Mouse (Mus musculus) neutrophil, adult 5-6 weeks (primary cell): ENCODE results near the gene Eya4. TPM values are rescaled to one million over a fixed set of nuclear protein-coding genes. Genes with fewer than 3 reads are reported as not detected.

Experiments
- ATAC-seq: fragments of 151-379, 151-347 bp; 2 replicates; pipeline ENCODE4 v1.8.0; 2017; ENCODE audit warnings: mild to moderate bottlenecking, moderate TSS enrichment; ENCODE audit not compliant: insufficient number of reproducible peaks, poor library complexity, low FRiP score, severe bottlenecking; ENCODE audit errors: extremely low read depth
- total RNA-seq: library from RNA; stranded (forward); fragments of 200-1000 nt; gene quantifications from 2 replicates; pipeline ENCODE4 v1.2.3, GENCODE M21; 2017

Gene Eya4
- total RNA-seq, 1 experiment from 2014 or later = 0.23 TPM

DNA sequence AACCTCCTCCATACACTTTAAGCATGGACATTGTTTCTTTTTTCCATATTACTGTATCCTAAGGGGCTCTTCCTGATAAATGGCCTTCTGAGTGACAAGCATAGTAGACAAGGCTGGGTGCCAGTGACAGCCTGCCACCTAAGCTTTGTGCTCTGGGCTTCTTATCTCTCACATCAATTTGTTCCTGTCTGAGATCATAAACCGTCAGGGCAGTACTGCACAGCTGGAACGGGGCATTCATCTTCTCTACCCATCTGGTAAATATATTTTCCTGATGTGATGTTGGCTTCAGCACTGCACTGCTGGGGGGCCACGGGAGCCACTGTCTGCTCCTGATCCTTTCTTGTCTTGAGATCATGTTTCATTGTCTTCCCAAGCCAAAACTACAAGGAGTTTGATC lies 261.8 kb downstream of the Eya4 start:
- ATAC-seq = no peak

- ATAC-seq = no peak
Observed at GRCm38 (mm10) chr10:23086352-23087215, 264.0 kb downstream of the Eya4 start.

GRCm38 (mm10) chr10:23081548-23081828 lies 269.1 kb downstream of the Eya4 start:
- ATAC-seq = no peak

DNA sequence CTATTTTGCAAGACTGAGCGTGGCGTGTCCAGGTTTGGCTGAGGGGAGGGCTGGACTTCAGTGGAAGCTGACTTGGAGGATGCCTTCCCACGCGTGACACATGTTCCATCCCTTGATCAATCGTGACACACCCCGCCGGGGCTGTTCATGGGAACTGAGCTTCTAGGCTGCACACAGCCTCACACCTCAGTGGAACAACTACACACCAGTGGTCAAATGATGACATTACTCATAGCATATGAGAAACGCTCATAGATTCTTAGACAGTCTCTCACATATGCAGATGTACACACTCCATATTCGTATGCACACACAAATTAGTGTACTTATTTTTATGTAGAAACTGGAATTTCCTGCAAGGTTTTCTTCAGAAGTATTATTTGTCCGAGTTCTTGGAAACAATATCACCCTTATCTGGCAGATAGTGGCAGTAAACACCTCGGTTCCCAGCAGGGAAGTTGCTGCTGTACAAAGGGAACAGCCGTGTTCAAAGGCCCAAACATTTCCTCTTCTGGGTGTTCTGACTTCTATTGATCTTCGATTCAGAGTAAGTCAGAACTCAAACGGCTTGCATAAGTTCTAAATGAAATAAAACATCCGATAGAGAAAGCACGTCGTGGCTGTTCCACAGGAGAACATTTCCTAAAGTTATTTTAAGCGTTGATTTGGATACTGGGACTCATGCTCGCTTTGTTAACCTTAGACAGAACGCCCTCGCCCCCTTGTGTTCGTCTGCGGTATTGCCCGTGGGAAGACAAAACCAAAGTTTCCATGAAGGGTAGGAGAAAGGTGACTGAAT lies 269.6 kb downstream of the Eya4 start:
- no peak for ATAC-seq

- no peak for ATAC-seq
Observed at GRCm38 (mm10) chr10:23076691-23077385, 273.7 kb downstream of the Eya4 start.

DNA sequence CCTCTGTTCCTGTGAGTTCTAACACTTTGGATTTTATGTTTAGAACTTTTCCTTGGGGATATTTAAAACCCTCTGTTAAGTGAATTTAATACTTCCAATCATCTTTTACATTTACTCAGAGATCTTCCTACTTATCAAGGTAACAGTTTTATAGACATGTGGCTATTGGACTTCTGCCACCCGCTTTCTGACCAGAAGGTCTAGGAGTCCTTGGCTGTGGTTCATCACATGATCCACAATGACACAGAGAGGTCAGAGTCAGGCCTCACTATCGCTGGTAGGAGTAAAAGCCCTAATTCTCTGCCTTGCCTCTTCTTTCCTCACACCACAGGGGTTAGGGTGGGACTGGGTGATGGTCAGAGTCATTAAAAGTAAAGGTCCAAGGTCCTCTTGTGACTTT lies 277.2 kb downstream of the Eya4 start:
- ATAC-seq = no peak

- no peak for ATAC-seq
Observed at GRCm38 (mm10) chr10:23063637-23064036, 286.9 kb downstream of the Eya4 start.

DNA sequence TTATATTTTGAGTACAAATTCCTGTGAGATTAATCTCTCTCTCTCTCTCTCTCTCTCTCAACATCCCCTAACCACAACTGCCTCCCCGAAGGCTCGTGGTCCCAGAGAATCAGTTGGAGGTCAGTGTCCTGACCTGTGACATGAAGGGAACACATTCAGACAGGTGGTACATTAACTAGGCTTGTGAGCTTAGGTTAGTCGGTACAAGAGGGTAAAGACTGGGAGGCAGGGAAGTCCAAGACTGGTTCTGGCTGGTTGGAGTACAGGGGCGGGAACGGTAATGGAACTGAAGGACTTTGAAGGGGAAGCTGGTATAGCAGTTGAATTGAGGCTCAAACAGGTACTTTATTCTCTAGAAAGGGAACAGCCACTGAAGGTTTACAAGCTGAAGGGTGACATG lies 287.9 kb downstream of the Eya4 start:
- no peak for ATAC-seq

DNA sequence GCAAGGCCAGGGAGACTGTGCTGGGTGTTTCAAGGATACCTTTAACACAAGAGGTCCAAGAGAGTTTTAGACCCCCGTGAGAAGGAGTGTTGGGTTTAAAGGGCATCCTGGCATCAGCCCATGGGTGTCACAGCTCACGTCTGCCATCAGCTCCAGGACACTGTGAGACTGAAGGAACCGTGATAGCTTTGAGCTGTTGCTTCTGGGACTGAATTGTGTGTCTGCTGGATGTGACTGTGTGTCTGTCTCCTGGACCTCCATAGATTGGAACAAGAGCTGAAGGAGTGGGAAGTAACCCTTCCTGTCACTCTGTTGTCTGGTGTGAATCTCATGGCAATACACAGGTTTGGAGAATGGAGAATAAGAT lies 289.9 kb downstream of the Eya4 start:
- no peak for ATAC-seq

DNA sequence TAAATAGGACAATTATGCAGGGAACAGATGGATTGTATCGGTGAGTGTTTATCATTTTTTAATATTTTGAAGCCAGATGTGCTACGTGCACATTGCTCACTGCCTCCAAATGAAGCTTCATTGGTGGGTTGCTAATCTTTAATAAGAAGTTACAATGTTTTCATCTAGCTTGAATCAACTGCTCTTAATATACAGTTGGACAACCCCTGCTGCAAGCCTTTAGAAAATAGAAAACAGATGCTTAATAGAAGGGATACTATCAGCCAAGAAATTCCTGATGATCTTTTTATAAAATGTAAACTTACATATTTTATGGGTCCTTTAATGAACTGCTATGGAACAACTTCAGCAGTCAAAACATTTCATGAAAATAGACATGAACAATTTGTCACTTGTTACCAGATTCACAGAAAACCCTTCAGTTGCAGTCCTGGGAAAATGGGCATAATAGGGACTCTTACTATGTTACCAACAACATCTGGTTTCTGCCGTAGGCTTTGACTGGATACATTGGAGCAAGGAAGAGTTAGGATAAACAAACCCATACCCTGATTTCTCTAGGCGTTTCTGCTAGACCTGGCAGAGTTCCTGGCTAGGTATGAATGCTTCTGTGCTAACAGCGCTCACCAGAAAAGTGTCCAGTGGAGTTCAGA lies 290.4 kb downstream of the Eya4 start:
- ATAC-seq = no peak

- ATAC-seq = no peak
Observed at GRCm38 (mm10) chr10:23053379-23053915, 297.1 kb downstream of the Eya4 start.
